Mouse (Mus musculus) bone marrow, adult 2 months (tissue): ENCODE measurements at regions not wholly inside any gene's neighbourhood (a gene's known extent, or its start where the extent isn't known, plus 50 kb on each side); places are given as distances from the start of the nearest gene placed in this dataset.

Experiments used
- H3K27ac ChIP-seq: fragments of 200-500 bp; 2 replicates; pipeline ENCODE4 v1.5.1; 2012; ENCODE audit warnings: low read depth, mild to moderate bottlenecking, control low read depth, inconsistent platforms, low read length; ENCODE audit not compliant: control insufficient read depth, poor library complexity, insufficient read depth
- H3K4me1 ChIP-seq: fragments of 200-500 bp; 2 replicates; pipeline ENCODE4 v1.6.1; 2011; ENCODE audit warnings: low read length; ENCODE audit not compliant: control insufficient read depth, insufficient read depth
- H3K4me3 ChIP-seq: fragments of 200-500 bp; replicated peaks from 2 replicates; pipeline ENCODE3; 2011; ENCODE audit warnings: mild to moderate bottlenecking, low read depth, low read length, control low read depth; ENCODE audit not compliant: control insufficient read depth
- CTCF ChIP-seq: fragments of 200-500 bp; IDR thresholded peaks from 2 replicates; pipeline ENCODE4 v1.5.1; 2011; ENCODE audit warnings: low read length, control low read depth; ENCODE audit not compliant: control insufficient read depth, insufficient read depth
- POLR2A ChIP-seq: fragments of 200-500 bp; IDR thresholded peaks from 2 replicates; pipeline ENCODE4 v1.6.1; 2011; ENCODE audit warnings: low read depth, mild to moderate bottlenecking, control low read depth, low read length, borderline replicate concordance; ENCODE audit not compliant: control insufficient read depth
- WGBS: fragments of 180-500 bp; shearing (Covaris S2); methylation state at CpG from one replicate; pipeline ENCODE4 v1.1.7; 2018; 5-methylcytosine and 5-hydroxymethylcytosine counted together

DNA sequence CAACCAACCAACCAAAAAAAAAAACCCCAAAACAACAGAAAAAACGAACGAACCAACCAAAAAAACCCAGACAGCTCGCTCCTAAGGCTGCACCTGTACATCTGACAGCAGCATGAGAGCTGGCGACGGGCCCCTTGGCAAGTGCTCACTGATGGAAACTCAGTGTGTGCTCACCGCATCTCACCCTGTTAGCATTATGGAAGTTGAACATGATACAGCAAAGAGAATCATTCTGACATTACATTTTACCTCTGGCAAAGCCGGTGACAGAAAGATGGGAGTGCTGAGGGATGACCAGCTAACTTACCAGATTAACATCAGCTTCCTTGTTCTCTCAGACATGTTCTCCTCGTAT lies 57.9 kb upstream of the Mdm1 start:
- Histone ChIP-seq H3K4me3 (no peak overlapping the region), H3K27ac (peak overlapping the region; percentile 78), H3K4me1 (peaks cover 6% of the 10 kb centered on the region; the same call in 1 of the 2 replicates)
- 59% methylated on average over 8 of the region's 8 CpGs for WGBS
- no peak for TF ChIP-seq CTCF
- TF ChIP-seq POLR2A = no peak

DNA sequence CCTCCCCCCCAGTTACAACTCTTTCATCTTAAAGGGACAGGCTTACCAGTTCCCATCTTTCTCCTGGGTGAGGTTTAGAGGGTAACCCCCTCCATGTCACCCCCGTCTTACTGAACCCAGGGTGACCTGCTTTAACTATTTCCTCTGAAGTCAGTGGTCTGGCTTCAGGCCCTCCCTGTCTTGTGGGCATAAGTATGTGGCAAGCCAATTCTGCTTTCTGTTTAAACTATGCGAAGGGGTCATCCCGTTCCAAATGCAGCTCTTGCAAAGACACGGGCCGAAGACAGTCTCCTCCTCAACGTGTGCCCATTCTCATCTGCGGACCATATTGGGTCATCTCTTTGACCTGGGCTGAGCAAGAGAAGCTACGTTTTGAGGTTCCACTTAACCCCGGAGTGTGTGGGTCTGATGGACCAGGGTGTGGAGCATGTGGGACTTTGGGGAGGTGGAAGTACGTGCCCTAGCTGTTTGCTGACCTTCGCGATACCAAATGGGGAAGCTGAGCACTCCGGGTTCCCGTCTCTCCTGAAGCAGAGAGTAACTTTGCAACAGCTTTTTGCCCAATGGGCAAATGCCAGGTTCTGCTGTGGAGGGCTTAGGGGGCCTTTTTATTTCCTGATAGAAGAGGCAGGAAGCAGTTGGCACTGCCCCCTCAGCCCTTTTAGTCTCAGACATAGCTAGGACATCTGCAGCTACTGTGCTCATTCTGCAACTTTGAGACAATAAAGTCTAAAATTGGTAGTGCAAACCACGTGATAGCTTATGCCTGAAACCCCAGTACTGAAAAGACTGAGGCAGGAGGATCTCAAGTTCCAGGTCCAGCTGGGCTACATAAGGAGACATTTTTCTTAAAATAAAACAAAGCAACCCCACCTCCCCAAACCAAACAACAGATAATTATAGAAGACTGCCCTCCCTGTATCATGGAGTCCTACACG lies 56.3 kb upstream of the Mdm1 start:
- Histone ChIP-seq H3K27ac (peak overlapping the region; percentile 69), H3K4me3 (peak overlapping the region; percentile 26), H3K4me1 (peaks cover 6% of the 10 kb centered on the region; the same call in 1 of the 2 replicates)
- WGBS = 12% methylated on average over 16 of the region's 16 CpGs
- TF ChIP-seq POLR2A (no peak), CTCF (no peak)

DNA sequence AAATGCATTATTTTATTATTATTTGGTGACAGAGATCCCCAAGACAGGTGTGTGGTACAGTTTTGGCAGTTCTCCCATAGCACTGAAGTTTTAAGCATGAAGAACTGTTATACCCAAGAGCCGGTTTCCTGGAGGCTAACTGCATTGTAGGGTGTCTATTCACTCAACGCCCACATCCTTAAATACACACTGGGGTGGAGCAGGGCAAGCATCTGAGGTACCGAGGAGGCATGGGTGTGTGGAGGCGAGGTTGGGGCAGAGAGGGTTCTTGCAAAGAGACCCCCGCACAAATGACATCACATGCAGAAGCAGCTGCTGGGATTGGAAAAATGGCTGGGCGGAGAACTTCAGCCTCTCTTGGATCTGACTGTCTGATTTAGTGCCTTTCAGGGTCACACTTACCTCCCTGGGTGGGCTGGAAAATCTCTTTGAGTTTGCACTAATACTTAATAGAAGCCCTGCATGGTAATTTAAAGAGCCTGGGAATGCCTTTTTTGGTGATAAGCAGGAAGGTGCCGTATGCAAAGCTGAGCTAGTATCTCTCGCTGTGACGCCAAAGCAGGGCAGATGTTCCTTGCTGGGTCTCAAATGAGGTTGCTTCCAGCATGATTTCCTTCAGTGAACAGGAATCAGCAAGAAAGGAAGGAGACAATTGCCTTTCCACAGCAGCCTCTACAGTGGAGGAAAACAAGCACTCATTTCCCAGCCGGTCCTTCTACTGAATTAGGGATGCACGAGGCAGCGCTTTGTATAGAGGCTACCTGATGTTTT lies 53.9 kb upstream of the Mdm1 start:
- no peak overlapping the region for H3K4me3 ChIP-seq
- WGBS = 66% methylated on average over 12 of the region's 12 CpGs
- peaks cover 3% of the 10 kb centered on the region; the same call in 1 of the 2 replicates for H3K4me1 ChIP-seq
- H3K27ac ChIP-seq = no peak overlapping the region
- TF ChIP-seq POLR2A (no peak), CTCF (no peak)

DNA sequence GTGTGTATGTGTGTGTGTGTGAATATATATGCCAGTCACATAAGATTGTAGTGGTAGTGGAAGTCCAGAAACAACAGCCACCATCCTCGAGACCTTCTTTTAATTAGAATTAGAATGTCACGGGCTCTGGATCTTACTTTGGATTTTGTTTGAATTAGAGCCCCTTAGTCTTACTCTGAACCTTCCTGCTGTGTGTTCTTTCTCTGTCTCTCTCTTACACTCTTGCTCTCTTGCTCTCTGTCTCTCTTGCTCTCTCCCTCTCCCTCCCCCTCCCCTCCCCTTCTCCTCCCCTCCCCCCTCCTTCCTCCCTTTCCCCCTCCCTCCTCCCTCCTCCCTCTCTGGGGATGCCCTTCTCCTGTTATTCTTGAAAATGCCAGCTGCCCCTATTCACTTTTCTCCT lies 53.1 kb upstream of the Mdm1 start:
- H3K27ac ChIP-seq = no peak overlapping the region
- no peak overlapping the region for H3K4me3 ChIP-seq
- 78% methylated on average over 2 of the region's 2 CpGs for WGBS
- H3K4me1 ChIP-seq = peaks cover 3% of the 10 kb centered on the region; the same call in 1 of the 2 replicates
- TF ChIP-seq CTCF (no peak), POLR2A (no peak)

DNA sequence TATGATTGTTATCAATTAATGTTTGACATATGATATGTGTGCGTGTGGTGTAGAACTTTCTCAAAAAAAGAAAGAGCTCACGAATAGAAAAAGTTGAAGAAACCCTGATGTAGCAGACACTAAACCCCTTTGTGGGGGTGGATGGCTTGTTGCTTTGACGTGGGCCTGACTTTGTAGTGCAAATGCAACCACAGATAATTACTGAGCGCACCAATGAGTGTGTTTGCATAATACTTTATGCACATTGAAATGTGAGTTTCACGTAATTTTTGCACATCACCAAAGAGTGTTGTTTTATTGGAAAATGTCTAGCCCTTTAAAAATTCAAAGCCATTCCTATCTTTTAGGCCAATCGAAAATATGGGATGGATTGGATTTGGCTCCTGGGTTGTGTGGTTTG lies 51.7 kb upstream of the Mdm1 start:
- H3K27ac ChIP-seq = no peak overlapping the region
- WGBS = 73% methylated on average over 6 of the region's 6 CpGs
- TF ChIP-seq POLR2A (no peak), CTCF (no peak)
- no peak overlapping the region for H3K4me3 ChIP-seq
- peaks cover 7% of the 10 kb centered on the region for H3K4me1 ChIP-seq

DNA sequence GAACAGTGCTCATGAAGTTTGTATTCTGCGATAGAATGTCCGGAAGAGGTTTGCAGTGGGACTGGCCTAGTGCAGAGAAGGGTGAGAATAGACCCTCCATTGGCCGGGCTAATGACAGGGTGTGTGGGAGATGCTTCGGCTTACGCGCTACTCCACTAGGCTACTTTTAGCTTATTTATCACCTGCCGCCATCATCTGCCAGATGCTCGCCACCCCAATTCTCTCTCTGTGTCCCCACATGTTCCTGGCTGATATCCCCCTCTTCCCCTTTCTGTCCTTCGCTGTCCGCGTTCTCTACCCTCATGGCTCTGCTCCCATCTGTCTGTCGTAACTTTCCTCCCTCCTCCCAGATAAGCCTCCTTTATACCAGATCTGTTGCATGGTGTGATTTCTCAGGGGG lies 50.1 kb upstream of the Mdm1 start:
- Histone ChIP-seq H3K4me3 (no peak overlapping the region), H3K4me1 (peaks cover 10% of the 10 kb centered on the region), H3K27ac (no peak overlapping the region)
- no peak for TF ChIP-seq CTCF
- TF ChIP-seq POLR2A = no peak
- WGBS = 39% methylated on average over 12 of the region's 12 CpGs
